Mouse (Mus musculus) liver, postnatal 0 days (tissue): ENCODE data around the gene Nrn1l. TPM values are rescaled to one million over a fixed set of nuclear protein-coding genes. Genes with fewer than 3 reads are reported as not detected.
A peak's percentile ranks its signal among the peaks of the same experiment; 100 is the strongest.

Experiments used
- ATAC-seq: fragments of 200-750 bp; cut with Nextera tagmentation; 2 replicates; pipeline ENCODE4 v1.8.0; 2017; ENCODE audit warnings: mild to moderate bottlenecking, moderate library complexity
- DNase-seq: peaks from one replicate; pipeline ENCODE4 v3.0.0-alpha.2; 2016
- H3K27ac ChIP-seq: fragments of 300-500 bp; sonication (generic); 2 replicates; pipeline ENCODE4 v1.5.1; 2014; ENCODE audit warnings: antibody characterized with exemption, moderate library complexity, mild to moderate bottlenecking, low read depth
- H3K27me3 ChIP-seq: fragments of 300-500 bp; sonication (generic); 2 replicates; pipeline ENCODE4 v1.6.1; 2014; ENCODE audit warnings: low read length, control low read depth, mixed read lengths; ENCODE audit not compliant: insufficient read depth
- H3K36me3 ChIP-seq: fragments of 300-500 bp; sonication (generic); replicated peaks from 2 replicates; pipeline ENCODE4 v1.6.1; 2014; ENCODE audit warnings: mild to moderate bottlenecking, control low read depth, low read length, moderate library complexity, mixed read lengths; ENCODE audit not compliant: insufficient read depth
- H3K4me1 ChIP-seq: fragments of 300-500 bp; sonication (generic); 2 replicates; pipeline ENCODE4 v1.6.1; 2014; ENCODE audit warnings: antibody characterized with exemption, mild to moderate bottlenecking, control low read depth; ENCODE audit not compliant: insufficient read depth
- H3K4me2 ChIP-seq: fragments of 300-500 bp; sonication (generic); 2 replicates; pipeline ENCODE4 v1.6.1; 2014; ENCODE audit warnings: low read depth, mild to moderate bottlenecking, low read length, moderate library complexity, mixed read lengths
- H3K4me3 ChIP-seq: fragments of 300-500 bp; sonication (generic); 2 replicates; pipeline ENCODE4 v1.5.1; 2014; ENCODE audit warnings: low read depth, low read length
- H3K9ac ChIP-seq: fragments of 300-500 bp; sonication (generic); replicated peaks from 2 replicates; pipeline ENCODE4 v1.6.1; 2014; ENCODE audit warnings: mild to moderate bottlenecking, moderate library complexity
- H3K9me3 ChIP-seq: fragments of 300-500 bp; sonication (generic); 2 replicates; pipeline ENCODE4 v1.6.1; 2016; ENCODE audit warnings: mild to moderate bottlenecking, control low read depth, low read length, mixed read lengths
- CTCF ChIP-seq: sonication (generic); IDR thresholded peaks from 2 replicates; pipeline ENCODE4 v1.5.1; 2016; ENCODE audit warnings: antibody characterized with exemption, low read depth
- EP300 ChIP-seq: IDR thresholded peaks from 2 replicates; pipeline ENCODE4 v1.6.1; 2016; ENCODE audit warnings: antibody characterized with exemption, low read depth, mild to moderate bottlenecking
- WGBS: fragments of 180-500 bp; shearing (Covaris S2); extraction: QIAGEN DNeasy Blood & Tissue Kit; methylation state at CpG from one replicate; pipeline ENCODE4 v1.1.7; 2014; ENCODE audit not compliant: insufficient replicate concordance; 5-methylcytosine and 5-hydroxymethylcytosine counted together
- polyA plus RNA-seq: library from polyadenylated mRNA; unstranded; fragments of >200 nt; fragmentation: Nextera tagmentation; extraction: Ambion mirVana; gene quantifications from 2 replicates; pipeline ENCODE4 v1.2.1, GENCODE M21; 2015

The Nrn1l gene
- polyA plus RNA-seq, 1 experiment from 2014 or later, result not detected

DNA sequence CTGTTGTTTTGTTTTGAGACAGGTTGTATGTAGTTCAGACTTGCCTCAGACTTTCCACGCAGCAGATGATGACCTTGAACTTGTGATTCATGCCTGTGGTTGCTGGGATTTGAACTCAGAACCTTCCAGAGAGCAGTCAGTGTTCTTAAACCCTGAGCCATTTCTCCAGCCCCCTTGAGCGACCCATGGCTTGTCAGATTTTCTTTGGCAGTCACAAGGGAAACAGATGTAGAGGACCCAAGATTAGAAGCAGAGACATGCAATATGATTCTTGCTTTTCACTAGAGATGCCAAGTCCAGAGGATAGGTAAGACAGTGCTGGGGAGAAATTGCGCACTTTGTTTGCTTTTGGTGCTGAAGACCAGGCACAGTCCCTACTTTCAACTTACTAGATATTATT lies 40.2 kb upstream of the Nrn1l start, which contains the start of gene Cenpt:
Gene Cenpt (minus strand): TSS at position 101 of the 400 bp plus-strand sequence.
- Histone ChIP-seq H3K4me2 (peak within 1 kb of the TSS; percentile 96; the same call in 1 of the 2 replicates), H3K4me3 (peak within 1 kb of the TSS; percentile 92), H3K9ac (no peak within 1 kb of the TSS), H3K27me3 (no peaks in the 10 kb centered on the region), H3K4me1 (peaks cover 32% of the 10 kb centered on the region), H3K9me3 (no peaks in the 10 kb centered on the region), H3K36me3 (peaks cover 10% of the 10 kb centered on the region), H3K27ac (no peak within 1 kb of the TSS)
- no peak for ATAC-seq
- no peak for DNase-seq
- whole genome bisulfite sequencing, result 81% methylated on average over 3 of the region's 3 CpGs
- TF ChIP-seq EP300 (no peak), CTCF (no peak)

GRCm38 (mm10) chr8:105854303-105854702 lies 39.1 kb upstream of the Nrn1l start:
- Histone ChIP-seq H3K9me3 (no peaks in the 10 kb centered on the region), H3K4me1 (peaks cover 42% of the 10 kb centered on the region), H3K27ac (no peak overlapping the region; the same call in 1 of the 2 replicates), H3K9ac (peak overlapping the region; percentile 82), H3K4me3 (peak overlapping the region; percentile 76), H3K36me3 (peaks cover under 1% of the 10 kb centered on the region; the same call in 1 of the 2 replicates), H3K4me2 (peak overlapping the region; percentile 100), H3K27me3 (no peaks in the 10 kb centered on the region)
- ATAC-seq (no peak), DNase-seq (no peak)
- whole genome bisulfite sequencing, result 31% methylated on average over 8 of the region's 8 CpGs
- TF ChIP-seq EP300, result no peak
- no peak for TF ChIP-seq CTCF

DNA sequence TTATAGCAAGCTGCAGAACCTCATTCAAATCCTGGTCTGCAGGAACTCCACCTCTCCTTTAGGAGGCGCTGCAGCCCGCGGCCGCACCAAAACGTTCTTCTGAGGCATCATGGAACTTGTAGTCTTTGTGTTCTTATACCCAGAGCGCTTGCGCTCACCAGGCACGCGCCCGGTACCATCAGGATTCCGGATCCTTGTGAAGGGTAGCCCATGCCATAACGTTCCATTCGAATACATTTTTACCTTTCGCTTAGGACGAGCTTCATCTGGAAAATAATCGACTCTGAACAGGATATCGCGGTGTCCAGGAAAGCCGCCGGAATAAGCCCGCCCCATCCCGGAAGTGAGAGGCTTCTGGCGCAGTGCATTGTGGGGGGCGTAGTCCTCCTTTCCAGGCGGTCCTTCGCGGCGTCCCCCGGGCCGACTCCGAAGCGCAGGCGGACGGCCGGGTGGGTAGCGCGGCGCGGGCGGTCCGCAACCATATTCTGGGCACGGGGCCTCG lies 38.6 kb upstream of the Nrn1l start, which contains the start of gene Thap11:
Gene Thap11 (plus strand): TSS at position 418 of the 502 bp plus-strand sequence.
- TF ChIP-seq CTCF (peak; percentile 93), EP300 (peak; percentile 52; the same call in 1 of the 2 replicates)

GRCm38 (mm10) chr8:105855248-105856167 lies 37.9 kb upstream of the Nrn1l start:
- TF ChIP-seq CTCF, result peak; percentile 10; the same call in 1 of the 2 replicates
- TF ChIP-seq EP300, result no peak
- under 1% methylated on average over 71 of the region's 71 CpGs for WGBS
- Histone ChIP-seq H3K9me3 (no peaks in the 10 kb centered on the region), H3K4me1 (peaks cover 46% of the 10 kb centered on the region), H3K27ac (peak overlapping the region; percentile 90), H3K4me2 (peak overlapping the region; percentile 100), H3K27me3 (no peaks in the 10 kb centered on the region), H3K9ac (peak overlapping the region; percentile 82), H3K36me3 (no peaks in the 10 kb centered on the region), H3K4me3 (peak overlapping the region; percentile 76)
- DNase-seq (peak; percentile 59), ATAC-seq (peak; percentile 38)

More for the DNA sequence above, 38.6 kb upstream of the Nrn1l start, which contains the start of gene Thap11:
- Histone ChIP-seq H3K9me3 (no peaks in the 10 kb centered on the region), H3K27me3 (no peaks in the 10 kb centered on the region), H3K4me2 (peak within 1 kb of the TSS; percentile 100), H3K4me1 (peaks cover 46% of the 10 kb centered on the region), H3K4me3 (peak within 1 kb of the TSS; percentile 76), H3K27ac (peak within 1 kb of the TSS; percentile 90), H3K36me3 (no peaks in the 10 kb centered on the region), H3K9ac (peak within 1 kb of the TSS; percentile 82)
- DNase-seq (peak; percentile 96), ATAC-seq (peak; percentile 90)
- WGBS, result under 1% methylated on average over 43 of the region's 43 CpGs

DNA sequence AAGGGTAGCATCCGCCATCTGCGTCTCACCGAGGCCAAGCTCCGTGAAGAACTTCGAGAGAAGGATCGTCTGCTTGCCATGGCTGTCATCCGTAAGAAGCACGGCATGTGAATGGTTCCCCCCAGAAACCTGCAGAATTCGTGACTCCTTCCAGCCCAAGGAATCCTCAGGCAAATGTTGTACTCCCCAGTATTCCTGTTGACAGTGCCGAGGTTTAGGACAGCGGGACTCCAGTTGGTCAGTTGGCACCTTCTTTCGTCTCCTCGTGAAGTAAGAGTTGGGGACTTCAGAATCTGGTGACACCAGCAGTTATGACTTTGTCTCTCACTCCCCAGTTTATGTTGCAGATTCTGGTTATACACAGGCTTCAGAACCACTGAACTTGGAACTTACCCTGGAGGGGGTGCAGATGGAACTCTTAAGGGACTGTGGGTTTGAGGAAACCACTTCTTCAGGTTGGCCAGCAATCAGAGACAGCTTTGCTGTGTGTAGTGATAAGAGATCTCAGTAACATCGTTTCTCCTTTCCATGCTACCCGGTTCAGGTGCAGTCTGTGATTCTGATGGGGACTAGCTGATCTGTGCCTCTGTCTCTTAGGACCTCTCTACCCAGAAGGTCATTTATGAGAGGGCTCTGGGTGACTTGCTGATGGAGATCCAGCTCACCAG lies 37.1 kb upstream of the Nrn1l start:
- H3K4me2 ChIP-seq, result peak overlapping the region; percentile 100
- TF ChIP-seq CTCF (no peak), EP300 (no peak)
- H3K9ac ChIP-seq, result peak overlapping the region; percentile 82
- H3K36me3 ChIP-seq, result no peaks in the 10 kb centered on the region
- peak overlapping the region; percentile 76 for H3K4me3 ChIP-seq
- WGBS, result 17% methylated on average over 15 of the region's 15 CpGs
- no peak for DNase-seq
- H3K4me1 ChIP-seq, result peaks cover 46% of the 10 kb centered on the region
- peak overlapping the region; percentile 90 for H3K27ac ChIP-seq
- H3K27me3 ChIP-seq, result no peaks in the 10 kb centered on the region
- no peak for ATAC-seq
- H3K9me3 ChIP-seq, result no peaks in the 10 kb centered on the region
